Mouse (Mus musculus): ENCODE results near the gene Clasp1.
A peak's percentile ranks its signal among the peaks of the same experiment; 100 is the strongest.

The Clasp1 gene

DNA sequence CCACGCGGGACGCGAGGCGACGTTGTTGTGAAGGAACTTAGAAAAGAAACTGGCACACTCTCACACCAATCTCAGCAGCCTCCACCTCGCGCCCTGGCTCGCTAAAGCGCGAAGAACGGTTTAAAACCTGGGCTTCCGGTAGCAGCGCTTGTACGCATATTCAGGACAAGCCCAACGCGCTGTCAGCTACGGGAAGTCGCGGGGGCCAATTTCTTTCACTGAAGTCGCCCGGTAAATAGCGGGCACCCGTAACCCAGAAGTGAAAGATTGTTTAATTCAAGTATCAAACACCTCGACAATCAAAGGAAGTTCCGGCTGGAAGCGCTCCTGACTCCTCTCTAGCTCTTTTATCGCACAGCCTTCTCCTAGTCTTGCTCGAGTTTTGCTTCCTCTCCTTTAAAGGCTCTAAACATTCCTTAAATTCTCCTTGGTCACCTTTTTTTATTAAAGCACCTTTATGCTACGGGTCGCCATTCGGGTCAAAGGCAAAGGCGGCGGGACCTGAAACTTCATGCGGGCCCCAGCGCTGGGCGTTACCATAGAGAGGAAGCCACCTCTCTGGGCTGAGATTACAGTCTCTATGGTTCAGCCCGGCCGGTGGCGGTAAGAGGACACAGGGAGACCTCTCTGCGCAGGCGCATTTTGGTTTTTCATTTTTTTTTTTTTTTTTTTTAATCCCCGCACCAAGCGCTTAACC is at the start of gene Clasp1:
Gene Clasp1, plus strand, starts transcription at position 302 of the 697 bp plus-strand sequence.
- peak; percentile 90 for DNase-seq (ENCODE audit: low read depth, low spot score)

DNA sequence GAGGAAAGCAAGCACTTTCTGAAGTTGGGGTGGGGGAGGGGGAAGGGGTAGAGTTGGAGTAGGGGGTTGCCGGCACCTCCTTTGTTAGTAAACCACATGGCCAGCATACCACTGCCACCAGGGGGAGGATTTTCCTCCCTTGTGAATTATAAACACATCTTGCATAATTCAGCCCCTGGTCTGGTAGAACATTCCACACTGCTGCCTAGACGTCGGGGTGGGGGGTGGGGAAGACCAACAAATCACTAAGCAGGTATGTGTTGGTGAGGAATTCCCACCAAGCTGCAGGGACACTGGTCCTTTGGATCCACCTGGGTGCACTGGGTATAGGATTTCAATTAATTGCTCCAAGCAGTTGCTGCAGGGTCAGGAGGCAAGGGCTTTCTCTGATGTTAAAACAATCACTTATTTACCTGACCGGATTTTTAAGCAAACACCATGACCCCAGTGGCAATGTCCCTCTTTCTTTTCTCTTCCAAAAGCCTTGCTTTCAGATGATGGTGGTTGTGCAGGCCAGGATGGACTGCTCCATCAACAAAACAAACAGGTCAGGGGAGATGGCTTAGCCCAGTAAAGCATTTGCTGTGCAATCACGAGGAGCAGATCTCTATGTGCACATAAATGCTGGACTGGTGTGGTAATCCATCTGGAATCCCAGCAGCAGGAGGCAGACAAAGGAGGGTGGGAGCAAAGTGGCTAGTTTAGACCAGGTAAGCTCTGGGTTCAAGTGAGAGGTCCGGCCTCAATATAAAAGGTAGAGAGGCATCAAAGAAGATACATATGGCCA is 45.0 kb upstream of the Clasp1 start:
- no peak for DNase-seq (ENCODE audit: low read depth, low spot score)

DNA sequence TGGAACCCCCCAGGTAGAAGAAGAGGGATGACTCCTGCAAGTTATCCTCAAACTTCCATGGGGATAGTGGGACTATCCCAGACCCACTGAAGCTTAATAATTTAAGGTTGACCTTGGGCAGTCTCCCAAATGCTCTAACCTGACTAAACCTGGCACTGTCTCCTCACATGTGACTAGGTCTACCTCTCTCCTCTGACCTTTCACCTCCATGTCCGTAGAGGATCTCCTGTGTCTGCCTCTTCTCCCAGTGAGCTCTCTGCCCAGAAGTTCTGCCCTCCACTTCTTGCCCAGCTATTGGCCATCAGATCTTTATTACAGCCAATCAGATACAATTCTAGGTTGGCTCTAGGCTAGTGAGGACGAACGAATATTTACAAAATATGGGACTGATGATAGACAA is 38.9 kb upstream of the Clasp1 start:
- DNase-seq (ENCODE audit: low read depth, low spot score) = no peak

DNA sequence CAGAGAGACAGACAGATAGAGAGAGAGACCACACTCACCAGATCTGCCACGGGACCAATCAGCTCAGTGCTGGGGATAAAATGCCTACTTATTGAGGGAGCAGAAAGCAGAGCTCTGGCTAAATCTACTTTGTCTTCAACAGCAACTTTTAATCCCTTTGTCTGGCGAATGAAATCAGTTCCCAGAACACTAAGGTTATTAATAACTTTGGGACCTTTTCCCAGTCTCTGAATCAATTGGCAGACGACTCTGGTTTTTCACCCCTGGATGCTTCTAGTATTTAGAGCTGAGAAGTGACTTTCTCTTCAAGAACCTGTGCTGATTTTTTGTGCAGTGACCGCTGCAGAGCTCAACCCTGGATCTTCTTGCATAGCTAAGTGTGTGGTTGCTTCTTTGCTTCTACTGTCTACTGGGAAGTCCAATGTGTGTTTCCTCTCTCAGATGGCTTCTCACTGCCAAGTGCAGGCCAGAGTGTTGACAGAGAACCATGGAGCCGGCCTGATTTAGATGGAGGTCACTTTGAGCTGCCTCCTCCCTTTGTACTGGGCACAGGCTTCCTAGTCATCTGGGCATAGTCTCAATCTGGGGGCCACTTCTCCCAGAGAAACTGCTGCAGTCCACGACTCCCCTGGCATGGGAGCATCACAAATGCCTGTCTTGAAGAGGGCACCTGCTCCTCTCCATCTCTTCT is 29.6 kb upstream of the Clasp1 start:
- no peak for DNase-seq (ENCODE audit: low read depth, low spot score)

DNA sequence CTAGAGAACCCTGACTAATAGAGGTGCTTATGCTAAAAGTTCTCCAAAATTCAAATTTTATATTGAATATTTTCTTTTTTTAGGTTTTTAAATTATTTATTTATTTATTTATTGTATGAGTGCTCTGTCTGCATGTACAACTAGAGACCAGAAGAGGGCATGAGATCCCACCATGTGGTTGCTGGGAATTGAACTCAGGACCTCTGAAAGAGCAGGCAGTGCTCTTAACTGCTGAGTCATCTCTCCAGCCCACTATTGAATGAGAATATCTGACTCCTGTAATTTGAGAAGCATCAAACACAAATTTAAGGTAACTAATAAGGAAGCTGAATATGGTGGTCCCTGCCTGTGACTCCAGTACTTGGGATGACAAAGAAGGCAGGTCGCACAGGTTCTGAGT is 20.9 kb upstream of the Clasp1 start:
- no peak for DNase-seq (ENCODE audit: low read depth, low spot score)

DNA sequence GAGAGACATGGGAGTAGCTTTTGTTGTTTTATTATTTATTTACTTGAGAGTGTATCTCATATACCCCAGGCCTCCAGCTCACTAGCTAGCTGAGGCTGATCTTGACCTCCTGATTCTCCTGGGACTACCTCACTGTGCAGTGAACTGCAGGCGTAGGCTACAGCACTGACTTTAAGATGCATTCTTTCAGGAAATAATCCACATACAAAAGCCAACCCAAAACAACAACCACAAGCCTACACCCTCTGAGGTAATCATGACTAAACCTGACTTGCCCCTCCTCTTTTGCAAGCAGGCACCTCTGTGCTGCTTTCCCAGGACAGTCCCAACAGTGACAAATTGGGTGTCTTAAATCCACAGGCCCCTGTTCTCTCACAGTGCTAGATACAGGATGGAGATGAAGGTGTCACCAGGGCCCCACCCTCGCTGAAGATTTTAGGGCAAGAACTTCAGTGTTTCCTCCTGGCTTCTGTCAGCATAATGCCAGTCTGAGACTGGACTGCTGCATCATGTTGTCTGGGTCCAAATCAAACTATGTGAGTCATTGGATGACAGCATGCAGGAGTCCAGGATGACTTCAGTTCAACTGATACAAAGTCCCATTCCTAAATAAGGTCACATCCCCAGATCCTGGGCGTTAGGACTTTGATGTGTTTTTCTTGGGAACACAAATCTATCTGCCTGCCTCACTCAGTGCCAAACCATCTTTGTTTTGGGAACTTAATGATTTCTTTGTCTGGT is 20.0 kb upstream of the Clasp1 start:
- no peak for DNase-seq (ENCODE audit: low read depth, low spot score)

DNA sequence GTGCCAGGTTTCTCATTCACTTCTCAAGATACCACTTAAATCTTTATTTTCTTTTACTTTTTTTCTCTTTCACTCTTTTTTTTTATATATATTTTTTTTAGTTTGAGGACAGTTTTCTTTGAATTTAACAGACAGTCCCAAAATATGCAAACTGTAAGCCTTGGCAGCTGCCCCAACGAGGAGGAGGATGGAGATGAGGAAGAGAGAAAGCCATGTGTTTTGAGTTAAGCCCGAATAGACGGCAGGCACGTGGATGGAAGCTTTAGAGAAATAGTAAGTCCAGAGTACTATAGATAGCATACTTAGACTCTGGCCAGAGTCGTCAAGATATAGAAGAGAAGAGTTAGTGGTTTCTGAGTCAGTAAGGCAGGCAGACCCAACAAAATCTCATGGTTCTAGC is 11.1 kb upstream of the Clasp1 start:
- DNase-seq (ENCODE audit: low read depth, low spot score) = no peak

DNA sequence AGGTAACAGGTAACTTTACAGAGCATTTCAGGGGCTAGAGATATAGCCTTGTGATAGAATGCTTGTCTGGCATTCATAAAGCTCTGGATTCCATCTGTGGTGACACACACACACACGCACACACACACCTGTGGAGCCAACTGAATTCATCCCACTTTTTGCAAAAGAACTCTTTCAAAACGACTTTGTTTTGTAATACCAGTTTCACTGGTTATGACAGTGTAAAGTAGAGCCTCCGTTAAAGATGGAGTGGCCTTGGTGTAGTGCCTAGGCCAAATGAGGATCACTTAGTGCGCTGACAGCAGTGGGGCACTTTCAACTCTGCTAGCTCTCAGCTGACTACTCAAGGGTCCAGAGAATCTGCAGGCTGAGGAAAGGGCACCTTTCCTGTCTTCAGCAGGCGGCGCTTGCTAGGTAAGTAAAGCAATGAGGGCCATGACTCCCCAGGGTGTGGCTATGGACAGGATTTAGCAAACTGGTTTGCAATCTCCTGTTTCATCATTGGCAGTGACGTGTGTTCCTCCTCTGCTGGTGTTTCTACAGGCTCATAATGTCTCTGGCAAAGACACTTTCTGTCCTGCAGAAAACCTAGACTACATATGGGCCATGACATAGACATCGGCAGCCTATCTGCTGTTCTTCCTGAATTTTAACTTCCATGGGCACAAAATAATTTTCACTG is 8.6 kb upstream of the Clasp1 start:
- DNase-seq (ENCODE audit: low read depth, low spot score) = no peak

DNA sequence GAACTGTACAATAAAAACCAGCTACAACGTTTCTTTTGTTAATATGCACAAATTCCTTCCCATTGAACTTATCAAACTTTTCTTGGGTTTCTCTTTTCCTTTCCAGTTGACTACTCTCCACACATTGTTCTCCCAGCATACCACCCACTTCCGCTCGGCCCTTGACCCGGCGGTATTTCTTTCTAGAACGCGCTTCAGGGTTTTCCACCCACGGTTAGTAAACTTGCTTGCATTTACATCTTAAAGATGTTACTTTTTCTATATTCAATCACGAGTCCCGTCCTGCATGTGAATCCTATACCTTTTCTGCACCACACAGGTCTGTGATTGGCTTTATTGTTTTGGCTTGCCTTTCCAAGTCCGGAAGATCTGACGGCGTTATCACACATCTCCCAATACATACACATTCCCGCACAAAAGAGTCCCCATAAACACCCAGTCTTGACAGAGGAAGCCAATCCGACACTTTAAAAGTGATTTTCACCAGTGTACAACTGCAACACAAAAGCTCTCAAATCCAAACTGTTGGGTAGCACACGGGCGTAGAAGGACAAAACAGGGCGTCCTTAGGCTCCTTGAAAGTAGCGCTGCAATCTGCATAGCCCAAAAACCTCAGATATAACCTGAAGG is 616 bp upstream of the Clasp1 start:
- peak; percentile 43 for DNase-seq (ENCODE audit: low read depth, low spot score)

DNA sequence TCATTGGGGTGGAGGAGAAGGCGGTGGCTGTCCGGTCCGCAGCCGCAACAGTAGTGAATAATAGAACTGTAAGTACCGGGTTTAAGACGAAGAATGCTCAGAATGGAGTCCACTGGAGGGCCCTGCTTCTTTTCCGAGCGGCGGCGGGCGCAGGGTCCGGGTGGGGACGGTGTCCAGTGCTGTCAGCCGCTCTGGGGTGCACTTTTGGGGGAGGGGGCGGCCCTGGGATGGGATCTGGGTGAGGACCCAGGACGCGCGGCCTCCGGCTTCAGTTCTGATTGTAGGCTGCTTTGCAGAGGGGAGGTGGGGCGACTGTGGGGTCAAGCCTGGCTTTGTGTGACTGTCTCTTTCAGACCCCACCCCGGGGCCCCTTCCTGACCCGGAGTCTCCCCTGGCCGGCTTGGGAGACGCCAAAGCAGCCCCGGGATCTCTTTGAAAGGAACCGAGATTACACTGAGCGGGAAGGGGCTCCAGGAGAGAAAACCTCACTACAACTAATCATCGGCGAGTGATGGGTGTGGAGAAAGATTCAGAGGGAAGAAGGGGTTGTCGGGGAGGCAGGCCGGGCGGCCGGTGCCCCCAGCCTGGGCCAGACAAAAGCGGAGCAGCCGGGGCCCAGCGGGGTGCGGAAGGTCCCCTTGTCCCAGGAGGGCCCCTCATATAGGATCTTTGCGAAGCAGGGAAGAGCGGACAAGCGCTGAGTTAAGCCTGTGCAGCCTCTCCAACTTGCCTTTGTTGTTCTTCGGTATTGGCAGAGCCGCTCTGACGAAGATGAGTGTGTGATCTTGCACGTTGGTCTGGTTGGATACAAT is 802 bp downstream of the Clasp1 start:
- DNase-seq (ENCODE audit: low read depth, low spot score) = peak; percentile 24

DNA sequence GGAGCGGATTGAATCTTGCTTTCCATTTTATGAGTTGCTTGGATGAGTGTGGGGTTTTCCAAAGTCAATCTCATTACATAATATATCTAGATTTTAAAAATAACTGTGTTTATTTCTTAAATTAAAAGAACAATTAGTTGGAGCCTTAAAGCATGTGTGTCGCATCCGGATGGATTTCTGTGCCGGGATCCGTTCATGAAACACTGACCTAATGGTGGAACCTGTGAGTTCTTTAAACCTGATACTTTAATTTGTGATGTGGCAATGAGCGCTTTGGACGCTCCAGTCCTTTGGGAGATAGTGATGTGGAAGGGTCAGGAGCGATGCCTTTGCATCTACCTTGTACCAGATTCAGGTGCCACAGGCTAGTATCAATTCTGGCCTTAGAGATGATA is 1.4 kb downstream of the Clasp1 start:
- DNase-seq (ENCODE audit: low read depth, low spot score) = no peak

DNA sequence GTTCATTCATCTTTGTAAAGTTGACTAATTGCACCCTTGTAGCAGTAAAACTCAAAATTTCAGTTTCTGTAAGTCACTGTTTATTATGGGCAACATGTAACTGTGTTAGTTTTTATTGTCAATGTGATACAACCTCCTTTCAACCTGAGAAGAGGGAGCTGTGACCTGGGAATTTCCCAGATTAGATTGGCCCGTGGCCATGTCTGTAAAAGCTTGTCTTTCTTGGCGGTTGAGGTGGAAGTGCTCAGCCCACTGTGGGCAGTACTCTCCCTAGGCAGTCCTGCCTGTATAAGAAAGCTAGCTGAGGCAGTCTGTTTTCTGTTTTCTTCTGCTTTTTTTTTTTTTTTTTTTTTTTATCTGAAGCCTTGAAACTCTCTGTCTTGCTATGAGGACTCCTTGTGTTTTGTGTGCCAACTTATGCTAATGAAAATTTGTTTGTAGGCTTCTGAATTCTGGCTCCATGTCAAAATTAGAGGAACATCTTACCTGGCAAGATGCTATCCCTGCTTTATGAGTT is 2.1 kb downstream of the Clasp1 start:
- DNase-seq (ENCODE audit: low read depth, low spot score) = no peak

DNA sequence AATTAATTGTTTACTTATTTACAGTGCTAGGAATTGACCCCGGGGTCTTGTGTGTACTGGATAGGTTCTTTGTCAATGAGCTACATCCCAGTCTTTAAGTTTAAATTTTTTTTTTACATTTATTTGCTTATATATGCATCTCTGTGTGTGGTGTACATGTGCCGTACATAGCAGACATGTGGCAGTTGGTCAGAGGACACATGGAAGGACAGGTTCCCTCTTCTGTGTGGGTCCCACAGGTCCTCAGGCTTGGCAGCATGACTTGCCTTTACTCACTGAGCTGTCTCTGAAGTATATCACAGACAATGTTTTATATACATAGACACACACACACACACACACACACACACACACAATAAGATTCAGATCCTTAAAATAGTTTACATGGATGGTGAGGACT is 3.4 kb downstream of the Clasp1 start:
- no peak for DNase-seq (ENCODE audit: low read depth, low spot score)

DNA sequence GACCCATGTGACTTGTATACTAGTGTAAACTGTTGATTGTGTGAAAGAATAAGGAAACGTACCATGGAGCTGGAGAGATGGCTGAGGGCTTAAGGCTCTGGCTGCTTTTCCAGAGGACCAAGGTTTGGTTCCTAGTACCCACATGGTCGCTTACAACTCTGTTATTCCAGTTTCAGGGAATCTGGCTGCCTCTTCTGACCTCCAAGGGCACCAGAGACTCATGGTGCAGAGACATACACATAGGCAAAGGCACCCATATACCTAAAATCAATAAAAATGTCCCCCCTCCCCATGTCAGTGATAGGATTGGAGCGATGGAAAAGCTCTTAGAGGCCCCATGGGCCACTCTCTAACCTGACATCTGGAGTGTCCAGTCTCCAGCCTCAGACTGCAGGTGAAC is 5.1 kb downstream of the Clasp1 start:
- DNase-seq (ENCODE audit: low read depth, low spot score) = no peak

DNA sequence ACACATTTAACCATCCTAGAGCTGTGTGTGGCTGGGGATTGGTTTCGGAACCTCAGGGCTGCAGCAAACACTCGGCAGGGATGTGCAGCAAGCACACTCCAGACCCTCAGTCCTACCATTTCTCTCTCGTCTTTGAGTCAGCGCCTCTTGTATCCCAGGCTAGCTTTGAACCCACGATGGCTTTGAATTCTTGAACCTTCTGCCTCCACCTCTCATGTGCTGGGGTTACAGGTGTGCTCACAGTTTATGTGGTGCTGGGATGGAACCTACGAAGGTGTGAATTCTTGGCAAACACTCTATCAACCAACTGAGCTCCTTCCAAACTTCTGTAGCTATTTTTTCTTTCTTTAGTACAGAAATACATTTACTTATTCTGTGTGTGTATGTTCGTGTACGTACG is 9.0 kb downstream of the Clasp1 start:
- no peak for DNase-seq (ENCODE audit: low read depth, low spot score)

DNA sequence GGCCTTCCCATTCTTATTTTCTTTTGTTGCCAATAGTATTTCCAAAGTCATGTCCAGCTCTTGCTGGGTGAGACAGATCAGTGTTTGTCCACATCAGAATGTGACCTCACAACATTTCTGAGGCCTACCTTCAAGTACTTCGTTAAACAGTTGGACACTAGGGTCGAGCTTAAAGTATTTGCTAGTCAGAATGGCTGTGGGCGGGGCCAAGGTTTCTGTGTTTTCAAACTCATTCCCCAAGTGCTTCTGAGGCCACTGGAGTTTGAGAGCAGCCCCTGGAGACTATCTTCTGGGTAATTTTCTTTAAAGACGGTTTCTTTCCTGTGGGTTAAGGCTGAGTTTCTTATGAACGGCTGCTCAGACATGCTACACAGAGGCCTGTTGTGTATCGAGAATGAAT is 9.7 kb downstream of the Clasp1 start:
- no peak for DNase-seq (ENCODE audit: low read depth, low spot score)

DNA sequence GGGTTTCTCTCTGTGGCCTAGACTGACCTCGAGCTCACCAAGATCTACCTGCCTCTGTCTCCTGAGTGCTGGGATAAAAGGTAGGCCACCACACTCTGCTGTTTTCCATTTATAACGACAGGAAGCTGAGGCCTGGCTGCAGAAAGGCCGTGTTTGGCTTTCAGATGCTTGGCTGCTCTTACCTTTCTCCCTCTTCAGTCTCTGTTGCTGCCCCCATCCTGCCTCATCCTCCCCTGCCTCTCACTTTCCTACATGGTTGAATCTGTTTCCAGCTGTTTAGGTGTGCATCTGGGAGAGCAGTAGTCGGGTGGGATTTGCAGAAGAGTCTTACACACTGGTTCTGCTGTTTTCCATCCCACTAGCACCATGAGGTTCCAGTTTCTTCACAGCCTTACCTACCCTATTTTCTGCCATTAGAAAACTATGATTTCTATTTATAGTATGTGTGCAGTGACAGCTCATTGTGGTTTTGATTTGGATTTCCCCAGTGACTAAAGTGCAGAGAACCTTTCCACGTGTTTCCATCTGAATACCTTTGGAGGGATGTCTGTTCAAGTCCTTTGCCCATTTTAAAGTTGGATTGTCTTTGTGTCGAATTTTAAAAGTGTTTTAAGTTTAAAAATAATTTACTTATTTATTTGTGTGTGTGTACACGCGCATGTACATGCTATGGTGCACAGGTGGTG is 10.9 kb downstream of the Clasp1 start:
- DNase-seq (ENCODE audit: low read depth, low spot score) = no peak

DNA sequence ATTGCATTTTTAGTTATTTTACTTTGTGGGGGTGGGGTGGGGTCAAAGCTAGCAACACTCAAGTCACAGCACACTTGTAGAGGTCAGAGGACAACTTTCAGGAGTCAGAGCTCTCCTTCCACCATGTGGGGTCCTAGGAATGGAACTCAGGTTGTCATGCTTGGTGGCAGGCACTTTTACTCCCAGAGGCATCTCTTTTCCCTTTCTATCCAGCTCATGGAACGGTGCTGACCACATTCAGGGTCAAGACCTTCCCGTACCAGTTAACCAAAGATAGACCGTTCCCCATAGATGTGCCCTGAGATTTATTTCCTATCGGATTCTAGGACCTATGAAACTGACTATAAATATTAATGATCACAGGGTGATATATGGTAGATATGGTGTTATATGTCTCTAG is 13.1 kb downstream of the Clasp1 start:
- no peak for DNase-seq (ENCODE audit: low read depth, low spot score)

DNA sequence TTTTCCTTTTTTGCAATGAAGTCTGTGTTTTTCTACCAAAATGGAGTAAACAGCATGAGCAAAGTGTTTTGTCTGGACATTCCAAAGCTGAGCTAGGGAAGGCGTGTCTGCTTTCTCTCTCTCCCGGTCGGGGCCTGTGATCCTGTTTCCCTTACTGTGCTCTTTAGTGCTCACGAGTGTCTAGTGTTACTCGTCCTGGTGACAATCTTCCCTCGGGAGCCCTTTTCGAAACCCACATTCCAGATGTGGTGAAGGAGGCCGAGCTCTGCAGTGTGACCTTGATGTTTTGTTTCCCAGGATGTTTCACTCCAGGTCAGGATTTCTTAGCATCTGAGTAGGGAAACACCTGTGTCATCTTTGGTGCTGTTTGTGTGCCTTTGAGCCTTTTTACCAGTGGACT is 13.7 kb downstream of the Clasp1 start:
- DNase-seq (ENCODE audit: low read depth, low spot score) = no peak

Measured in embryo, embryonic 11.5 days (tissue).